Mouse (Mus musculus) MEL (cell line): ENCODE results near the gene Pde10a. TPM values are rescaled to one million over a fixed set of nuclear protein-coding genes. Genes with fewer than 3 reads are reported as not detected.

Experiments
- DNase-seq: peaks from one replicate; pipeline ENCODE4 v3.0.0; 2011; ENCODE audit warnings: low read depth, low spot score
- H3K27ac ChIP-seq: 2 replicates; pipeline ENCODE4 v1.5.1; 2012; ENCODE audit warnings: low read depth, mild to moderate bottlenecking, control low read depth, low read length, moderate library complexity; ENCODE audit not compliant: control insufficient read depth
- H3K27me3 ChIP-seq, 2 experiments: fragments of 150-350 bp in 1 of 2; sonication (generic) in 1 of 2; 2 replicates each; pipeline ENCODE4 v1.6.1; 2012; ENCODE audit warnings: low read length in 2 of 2, mild to moderate bottlenecking in 2 of 2, improper control_type of control experiment in 1 of 2, moderate library complexity in 1 of 2; ENCODE audit not compliant: insufficient read depth in 2 of 2, control insufficient read depth in 1 of 2
- H3K36me3 ChIP-seq, 2 experiments: 2 replicates each; pipeline ENCODE4 v1.6.1; 2012 to 2014; ENCODE audit warnings: low read length in 2 of 2, improper control_type of control experiment in 1 of 2, inconsistent platforms in 1 of 2, mild to moderate bottlenecking in 1 of 2; ENCODE audit not compliant: insufficient read depth in 2 of 2, control insufficient read depth in 1 of 2
- H3K4me1 ChIP-seq, 2 experiments: fragments of 150-350 bp in 1 of 2; sonication (generic) in 1 of 2; 2 replicates each; pipeline ENCODE4 v1.6.1; 2012; ENCODE audit warnings: low read length in 2 of 2, improper control_type of control experiment in 1 of 2, mild to moderate bottlenecking in 1 of 2; ENCODE audit not compliant: insufficient read depth in 2 of 2, control insufficient read depth in 1 of 2
- H3K4me3 ChIP-seq, 2 experiments: fragments of 150-350 bp in 1 of 2; sonication (generic) in 1 of 2; 2 replicates each; pipeline ENCODE4 v1.5.1; 2012; ENCODE audit warnings: low read depth in 2 of 2, low read length in 2 of 2, mild to moderate bottlenecking in 2 of 2, moderate library complexity in 2 of 2, control low read depth in 1 of 2, improper control_type of control experiment in 1 of 2; ENCODE audit not compliant: control insufficient read depth in 1 of 2, insufficient read depth in 1 of 2
- H3K79me2 ChIP-seq: 2 replicates; pipeline ENCODE4 v1.6.1; 2012; ENCODE audit warnings: mild to moderate bottlenecking, low read length, moderate library complexity; ENCODE audit not compliant: control insufficient read depth, poor library complexity, insufficient read depth
- H3K9ac ChIP-seq: 2 replicates; pipeline ENCODE4 v1.6.1; 2012; ENCODE audit warnings: low read depth, mild to moderate bottlenecking, control low read depth, low read length, moderate library complexity; ENCODE audit not compliant: control insufficient read depth, poor library complexity, severe bottlenecking
- H3K9me3 ChIP-seq: fragments of 150-350 bp; sonication (generic); replicated peaks from 2 replicates; pipeline ENCODE4 v1.6.1; 2012; ENCODE audit warnings: mild to moderate bottlenecking, low read length, improper control_type of control experiment, moderate library complexity; ENCODE audit not compliant: insufficient read depth
- CHD1 ChIP-seq: IDR thresholded peaks from 2 replicates; pipeline ENCODE4 v1.6.1; 2012; ENCODE audit warnings: low read depth, mild to moderate bottlenecking, inconsistent platforms, low read length, improper control_type of control experiment
- CTCF ChIP-seq, 3 experiments: IDR thresholded peaks in 2 of 3; conservative IDR thresholded peaks in 1 of 3; 2 replicates each; pipeline ENCODE4 v1.5.1; 2011 to 2012; ENCODE audit warnings: low read length in 3 of 3, low read depth in 2 of 3, mild to moderate bottlenecking in 2 of 3, improper control_type of control experiment in 1 of 3, inconsistent platforms in 1 of 3, mixed read lengths in 1 of 3, moderate library complexity in 1 of 3; ENCODE audit not compliant: control insufficient read depth in 1 of 3, insufficient read depth in 1 of 3, poor library complexity in 1 of 3, severe bottlenecking in 1 of 3
- E2F4 ChIP-seq: IDR thresholded peaks from 2 replicates; pipeline ENCODE4 v1.6.1; 2011; ENCODE audit warnings: low read depth, low read length, improper control_type of control experiment, borderline replicate concordance
- ELF1 ChIP-seq: IDR thresholded peaks from 2 replicates; pipeline ENCODE4 v1.6.1; 2014; ENCODE audit warnings: low read depth, mild to moderate bottlenecking, inconsistent platforms, low read length, improper control_type of control experiment, moderate library complexity
- GABPA ChIP-seq: IDR thresholded peaks from 2 replicates; pipeline ENCODE4 v1.6.1; 2012; ENCODE audit warnings: low read depth, mild to moderate bottlenecking, inconsistent platforms, low read length, improper control_type of control experiment, moderate library complexity
- GATA1 ChIP-seq: IDR thresholded peaks from 2 replicates; pipeline ENCODE4 v1.6.1; 2011; ENCODE audit warnings: low read depth, low read length, improper control_type of control experiment
- MAFK ChIP-seq: IDR thresholded peaks from 2 replicates; pipeline ENCODE4 v1.6.1; 2011; ENCODE audit warnings: low read depth, mild to moderate bottlenecking, low read length, improper control_type of control experiment, borderline replicate concordance
- MAX ChIP-seq: IDR thresholded peaks from 2 replicates; pipeline ENCODE4 v1.6.1; 2011; ENCODE audit warnings: low read length, improper control_type of control experiment
- MEF2A ChIP-seq: IDR thresholded peaks from 2 replicates; pipeline ENCODE4 v1.6.1; 2014; ENCODE audit warnings: low read depth, mild to moderate bottlenecking, inconsistent platforms, low read length, improper control_type of control experiment; ENCODE audit not compliant: poor library complexity, insufficient replicate concordance, severe bottlenecking; ENCODE audit errors: extremely low read depth
- NELFE ChIP-seq: IDR thresholded peaks from 2 replicates; pipeline ENCODE4 v1.6.1; 2011; ENCODE audit warnings: low read depth, low read length, improper control_type of control experiment
- RAD21 ChIP-seq: IDR thresholded peaks from 2 replicates; pipeline ENCODE4 v1.6.1; 2011; ENCODE audit warnings: mild to moderate bottlenecking, low read depth, low read length, improper control_type of control experiment
- SIN3A ChIP-seq: IDR thresholded peaks from 2 replicates; pipeline ENCODE4 v1.6.1; 2012; ENCODE audit warnings: low read length, improper control_type of control experiment, inconsistent platforms
- TBP ChIP-seq: IDR thresholded peaks from 2 replicates; pipeline ENCODE4 v1.8.0; 2011; ENCODE audit warnings: low read depth, low read length, improper control_type of control experiment
- USF1 ChIP-seq: IDR thresholded peaks from 2 replicates; pipeline ENCODE4 v1.6.1; 2014; ENCODE audit warnings: low read depth, mild to moderate bottlenecking, inconsistent platforms, low read length, improper control_type of control experiment, moderate library complexity
- USF2 ChIP-seq, 2 experiments: IDR thresholded peaks; 2 replicates each; pipeline ENCODE4 v1.6.1; 2011 to 2012; ENCODE audit warnings: improper control_type of control experiment in 2 of 2, low read length in 2 of 2, borderline replicate concordance in 1 of 2, inconsistent platforms in 1 of 2, low read depth in 1 of 2, mild to moderate bottlenecking in 1 of 2; ENCODE audit not compliant: insufficient read depth in 1 of 2
- ZC3H11A ChIP-seq: IDR thresholded peaks from 2 replicates; pipeline ENCODE4 v1.6.1; 2012; ENCODE audit warnings: low read depth, mild to moderate bottlenecking, inconsistent platforms, low read length, improper control_type of control experiment
- ZKSCAN1 ChIP-seq: IDR thresholded peaks from 2 replicates; pipeline ENCODE4 v1.6.1; 2012; ENCODE audit warnings: low read depth, mild to moderate bottlenecking, inconsistent platforms, low read length, improper control_type of control experiment, moderate library complexity
- ZMIZ1 ChIP-seq: IDR thresholded peaks from 2 replicates; pipeline ENCODE4 v1.6.1; 2012; ENCODE audit warnings: low read depth, mild to moderate bottlenecking, inconsistent platforms, low read length, improper control_type of control experiment, moderate library complexity
- polyA plus RNA-seq, 2 experiments: library from polyadenylated mRNA; stranded (reverse) in 1 of 2; unstranded in 1 of 2; fragments of >175 nt in 1 of 2; fragments of >200 nt in 1 of 2; gene quantifications; 2 replicates each; pipeline versions ENCODE4 v1.2.1 to v1.2.4; 2012; ENCODE audit warnings: low replicate concordance in 2 of 2, low read depth in 1 of 2; ENCODE audit not compliant: insufficient read length in 2 of 2, insufficient read depth in 1 of 2, missing spikeins in 1 of 2
- total RNA-seq: library from RNA; depleted of rRNA; stranded (reverse); fragments of 300-350 nt; gene quantifications from 2 replicates; pipeline ENCODE4 v1.2.3, GENCODE M21; 2012

Pde10a gene
- total and polyA plus RNA-seq, 3 experiments: 3.1 to 6.9 TPM; not detected in 1

- no peak for DNase-seq
- Histone ChIP-seq H3K79me2 (no peaks in the 10 kb centered on the region), H3K27me3 (no peaks in the 10 kb centered on the region), H3K4me3 (peak overlapping the region in 1 of 2 experiments; percentile 43; a peak in 2 of 4 replicates), H3K9ac (no peak overlapping the region), H3K27ac (no peak overlapping the region), H3K9me3 (no peaks in the 10 kb centered on the region), H3K36me3 (no peaks in the 10 kb centered on the region), H3K4me1 (no peaks in the 10 kb centered on the region)
- TF ChIP-seq TBP (peak; percentile 72), ZC3H11A (no peak)
Observed at GRCm38 (mm10) chr17:9032362-9033044, 507.3 kb downstream of the Pde10a start.

- TF ChIP-seq GABPA (no peak), ZMIZ1 (no peak), USF2 (IDR thresholded peaks at IDR 0.05; ENCODE audit: borderline replicate concordance in 1 of 2, insufficient read depth in 1 of 2, low read depth in 1 of 2, low read length in 2 of 2) (no peak), MEF2A (no peak), CTCF (IDR thresholded peaks at IDR 0.05 in 2 of 3, conservative IDR thresholded peaks at IDR 0.05 in 1 of 3; ENCODE audit: control insufficient read depth in 1 of 3, insufficient read depth in 1 of 3, low read depth in 2 of 3, low read length in 3 of 3, poor library complexity in 1 of 3, severe bottlenecking in 1 of 3) (no peak), RAD21 (no peak), SIN3A (no peak), NELFE (no peak), CHD1 (no peak), MAFK (no peak), ZKSCAN1 (no peak), MAX (no peak), E2F4 (no peak), ZC3H11A (no peak), ELF1 (no peak), USF1 (no peak), GATA1 (no peak), TBP (no peak)
- DNase-seq: no peak
- H3K4me3 ChIP-seq: no peak overlapping the region
Observed at GRCm38 (mm10) chr17:9033511-9033910, 508.3 kb downstream of the Pde10a start.

More at GRCm38 (mm10) chr17:9033511-9033910, 508.3 kb downstream of the Pde10a start:
- no peaks in the 10 kb centered on the region for H3K36me3 ChIP-seq
- no peaks in the 10 kb centered on the region for H3K79me2 ChIP-seq
- H3K9me3 ChIP-seq: no peaks in the 10 kb centered on the region
- no peak overlapping the region for H3K27ac ChIP-seq
- no peaks in the 10 kb centered on the region for H3K27me3 ChIP-seq
- no peak overlapping the region for H3K9ac ChIP-seq
- H3K4me1 ChIP-seq: no peaks in the 10 kb centered on the region
